Mouse (Mus musculus) neural tube, embryonic 14.5 days (tissue): Measurements from ENCODE around the gene Pcp2. TPM values are rescaled to one million over a fixed set of nuclear protein-coding genes. Genes with fewer than 3 reads are reported as not detected.
A peak's percentile ranks its signal among the peaks of the same experiment; 100 is the strongest.

Experiments
- ATAC-seq: fragments of 200-750 bp; cut with Nextera tagmentation; 2 replicates; pipeline ENCODE4 v1.8.0; 2017; ENCODE audit warnings: low read depth, mild to moderate bottlenecking, moderate TSS enrichment, moderate library complexity
- H3K27ac ChIP-seq: fragments of 300-500 bp; sonication (generic); 2 replicates; pipeline ENCODE4 v1.5.1; 2014; ENCODE audit warnings: low read depth, mild to moderate bottlenecking, control low read depth, low read length, moderate library complexity, mixed read lengths
- H3K27me3 ChIP-seq: fragments of 300-500 bp; sonication (generic); 2 replicates; pipeline ENCODE4 v1.6.1; 2014; ENCODE audit warnings: low read length; ENCODE audit not compliant: control insufficient read depth, insufficient read depth
- H3K36me3 ChIP-seq: fragments of 300-500 bp; sonication (generic); 2 replicates; pipeline ENCODE4 v1.6.1; 2014; ENCODE audit warnings: low read length, mixed read lengths; ENCODE audit not compliant: control insufficient read depth, insufficient read depth
- H3K4me1 ChIP-seq: fragments of 300-500 bp; sonication (generic); 2 replicates; pipeline ENCODE4 v1.6.1; 2014; ENCODE audit warnings: low read length; ENCODE audit not compliant: control insufficient read depth, insufficient read depth
- H3K4me2 ChIP-seq: fragments of 300-500 bp; sonication (generic); 2 replicates; pipeline ENCODE4 v1.6.1; 2014; ENCODE audit warnings: mild to moderate bottlenecking, low read depth, low read length, control low read depth
- H3K4me3 ChIP-seq: fragments of 300-500 bp; sonication (generic); 2 replicates; pipeline ENCODE4 v1.5.1; 2014; ENCODE audit warnings: low read depth, low read length, control low read depth, mixed read lengths
- H3K9ac ChIP-seq: fragments of 300-500 bp; sonication (generic); replicated peaks from 2 replicates; pipeline ENCODE4 v1.6.1; 2014; ENCODE audit warnings: low read depth, mild to moderate bottlenecking, control low read depth, low read length, mixed read lengths
- H3K9me3 ChIP-seq: fragments of 300-500 bp; sonication (generic); 2 replicates; pipeline ENCODE4 v1.6.1; 2016; ENCODE audit warnings: low read length; ENCODE audit not compliant: control insufficient read depth
- WGBS: fragments of 180-500 bp; shearing (Covaris S2); extraction: QIAGEN DNeasy Blood & Tissue Kit; methylation state at CpG from one replicate; pipeline ENCODE4 v1.1.7; 2014; 5-methylcytosine and 5-hydroxymethylcytosine counted together
- polyA plus RNA-seq: library from polyadenylated mRNA; unstranded; fragments of >200 nt; fragmentation: Nextera tagmentation; extraction: Ambion mirVana; gene quantifications from 2 replicates; pipeline ENCODE4 v1.2.1, GENCODE M21; 2014

The Pcp2 gene
- polyA plus RNA-seq, 1 experiment from 2014 or later, result 0.29 TPM

GRCm38 (mm10) chr8:3654726-3655508 lies 29.6 kb upstream of the Pcp2 start:
- no peaks in the 10 kb centered on the region for H3K36me3 ChIP-seq

GRCm38 (mm10) chr8:3652845-3653244 lies 27.5 kb upstream of the Pcp2 start:
- no peak overlapping the region for H3K4me2 ChIP-seq
- no peaks in the 10 kb centered on the region for H3K27me3 ChIP-seq
- H3K9me3 ChIP-seq, result no peaks in the 10 kb centered on the region
- H3K36me3 ChIP-seq, result no peaks in the 10 kb centered on the region
- no peak overlapping the region for H3K27ac ChIP-seq
- H3K4me3 ChIP-seq, result no peak overlapping the region
- WGBS, result 71% methylated on average over 3 of the region's 3 CpGs
- no peaks in the 10 kb centered on the region for H3K4me1 ChIP-seq
- H3K9ac ChIP-seq, result no peak overlapping the region
- ATAC-seq, result no peak

More at GRCm38 (mm10) chr8:3654726-3655508, 29.6 kb upstream of the Pcp2 start:
- 66% methylated on average over 11 of the region's 11 CpGs for WGBS
- Histone ChIP-seq H3K4me1 (no peaks in the 10 kb centered on the region), H3K9me3 (no peaks in the 10 kb centered on the region), H3K4me2 (no peak overlapping the region), H3K9ac (no peak overlapping the region), H3K27ac (no peak overlapping the region), H3K4me3 (no peak overlapping the region), H3K27me3 (no peaks in the 10 kb centered on the region)
- peak; percentile 67; the same call in 1 of the 2 replicates for ATAC-seq

GRCm38 (mm10) chr8:3648990-3649389 lies 23.6 kb upstream of the Pcp2 start:
- ATAC-seq, result no peak
- H3K4me3 ChIP-seq, result no peak overlapping the region
- H3K36me3 ChIP-seq, result no peaks in the 10 kb centered on the region
- no peaks in the 10 kb centered on the region for H3K27me3 ChIP-seq
- H3K9ac ChIP-seq, result no peak overlapping the region
- H3K9me3 ChIP-seq, result no peaks in the 10 kb centered on the region
- 33% methylated on average over 1 of the region's 1 CpGs for WGBS
- no peaks in the 10 kb centered on the region for H3K4me1 ChIP-seq
- no peak overlapping the region for H3K4me2 ChIP-seq
- no peak overlapping the region for H3K27ac ChIP-seq

GRCm38 (mm10) chr8:3648268-3648667 lies 22.9 kb upstream of the Pcp2 start:
- Histone ChIP-seq H3K9me3 (no peaks in the 10 kb centered on the region), H3K9ac (no peak overlapping the region), H3K4me2 (no peak overlapping the region), H3K36me3 (no peaks in the 10 kb centered on the region), H3K27me3 (no peaks in the 10 kb centered on the region), H3K4me1 (no peaks in the 10 kb centered on the region), H3K4me3 (no peak overlapping the region), H3K27ac (no peak overlapping the region)
- 66% methylated on average over 2 of the region's 2 CpGs for WGBS
- ATAC-seq, result no peak

- 80% methylated on average over 4 of the region's 4 CpGs for WGBS
- ATAC-seq, result no peak
These were observed 22.2 kb upstream of the Pcp2 start for GRCm38 (mm10) chr8:3647561-3647960.

GRCm38 (mm10) chr8:3646824-3647531 lies 21.6 kb upstream of the Pcp2 start:
- Histone ChIP-seq H3K4me2 (no peak overlapping the region), H3K36me3 (no peaks in the 10 kb centered on the region), H3K27ac (no peak overlapping the region), H3K9me3 (no peaks in the 10 kb centered on the region), H3K4me1 (no peaks in the 10 kb centered on the region), H3K27me3 (no peaks in the 10 kb centered on the region), H3K9ac (no peak overlapping the region), H3K4me3 (no peak overlapping the region)
- ATAC-seq, result no peak
- 87% methylated on average over 6 of the region's 6 CpGs for WGBS

More at GRCm38 (mm10) chr8:3647561-3647960, 22.2 kb upstream of the Pcp2 start:
- H3K36me3 ChIP-seq, result no peaks in the 10 kb centered on the region
- no peaks in the 10 kb centered on the region for H3K4me1 ChIP-seq
- no peak overlapping the region for H3K4me3 ChIP-seq
- H3K9ac ChIP-seq, result no peak overlapping the region
- H3K9me3 ChIP-seq, result no peaks in the 10 kb centered on the region
- H3K27me3 ChIP-seq, result no peaks in the 10 kb centered on the region
- no peak overlapping the region for H3K4me2 ChIP-seq
- H3K27ac ChIP-seq, result no peak overlapping the region

GRCm38 (mm10) chr8:3645804-3646203 lies 20.5 kb upstream of the Pcp2 start:
- Histone ChIP-seq H3K36me3 (no peaks in the 10 kb centered on the region), H3K4me2 (no peak overlapping the region), H3K9me3 (no peaks in the 10 kb centered on the region), H3K9ac (no peak overlapping the region), H3K27ac (no peak overlapping the region), H3K4me1 (no peaks in the 10 kb centered on the region), H3K27me3 (no peaks in the 10 kb centered on the region), H3K4me3 (no peak overlapping the region)
- no peak for ATAC-seq
- WGBS, result 22% methylated on average over 5 of the region's 5 CpGs

- H3K36me3 ChIP-seq, result no peaks in the 10 kb centered on the region
- H3K27ac ChIP-seq, result no peak overlapping the region
- no peaks in the 10 kb centered on the region for H3K9me3 ChIP-seq
- peak overlapping the region; percentile 5; the same call in 1 of the 2 replicates for H3K9ac ChIP-seq
- H3K4me1 ChIP-seq, result no peaks in the 10 kb centered on the region
- no peaks in the 10 kb centered on the region for H3K27me3 ChIP-seq
- 0 out of 2 replicates have a peak, but pooled peaks have one; percentile 5 for ATAC-seq
- WGBS, result 21% methylated on average over 8 of the region's 8 CpGs
- H3K4me2 ChIP-seq, result peak overlapping the region; percentile 66
- peak overlapping the region; percentile 35 for H3K4me3 ChIP-seq
These were observed 6.1 kb upstream of the Pcp2 start for GRCm38 (mm10) chr8:3631478-3631875.
